Mouse (Mus musculus) lung, postnatal 0 days (tissue): ENCODE results near the gene Plekhg4. TPM values are rescaled to one million over a fixed set of nuclear protein-coding genes. Genes with fewer than 3 reads are reported as not detected.

ENCODE experiments used
- ATAC-seq: fragments of 200-750 bp; cut with Nextera tagmentation; 2 replicates; pipeline ENCODE4 v1.8.0; 2017; ENCODE audit warnings: moderate library complexity
- DNase-seq: peaks from one replicate; pipeline ENCODE4 v3.0.0-alpha.2; 2016; ENCODE audit warnings: low spot score
- H3K27ac ChIP-seq: fragments of 300-500 bp; sonication (generic); 2 replicates; pipeline ENCODE4 v1.5.1; 2014; ENCODE audit warnings: antibody characterized with exemption, mild to moderate bottlenecking, low read length, mixed read lengths
- H3K27me3 ChIP-seq: fragments of 300-500 bp; sonication (generic); replicated peaks from 2 replicates; pipeline ENCODE4 v1.6.1; 2014; ENCODE audit warnings: low read length, mixed read lengths; ENCODE audit not compliant: insufficient read depth
- H3K36me3 ChIP-seq: fragments of 300-500 bp; sonication (generic); 2 replicates; pipeline ENCODE4 v1.6.1; 2014; ENCODE audit warnings: low read length, mixed read lengths; ENCODE audit not compliant: insufficient read depth
- H3K4me1 ChIP-seq: fragments of 300-500 bp; sonication (generic); 2 replicates; pipeline ENCODE4 v1.6.1; 2014; ENCODE audit warnings: antibody characterized with exemption, low read depth, low read length, mixed read lengths; ENCODE audit not compliant: insufficient read depth
- H3K4me2 ChIP-seq: fragments of 300-500 bp; sonication (generic); replicated peaks from 2 replicates; pipeline ENCODE4 v1.6.1; 2014; ENCODE audit warnings: low read depth, mild to moderate bottlenecking, low read length, moderate library complexity, mixed read lengths
- H3K4me3 ChIP-seq: fragments of 300-500 bp; sonication (generic); 2 replicates; pipeline ENCODE4 v1.5.1; 2014; ENCODE audit warnings: low read depth, low read length
- H3K9ac ChIP-seq: fragments of 300-500 bp; sonication (generic); replicated peaks from 2 replicates; pipeline ENCODE4 v1.6.1; 2014; ENCODE audit warnings: low read depth, mild to moderate bottlenecking
- H3K9me3 ChIP-seq: fragments of 300-500 bp; sonication (generic); 2 replicates; pipeline ENCODE4 v1.6.1; 2016; ENCODE audit warnings: low read length, mixed read lengths
- CTCF ChIP-seq: IDR thresholded peaks from 2 replicates; pipeline ENCODE4 v1.5.1; 2016; ENCODE audit warnings: antibody characterized with exemption, mild to moderate bottlenecking
- EP300 ChIP-seq: IDR thresholded peaks from 2 replicates; pipeline ENCODE4 v1.6.1; 2016; ENCODE audit warnings: antibody characterized with exemption, mild to moderate bottlenecking, control low read depth
- WGBS: fragments of 180-500 bp; shearing (Covaris S2); extraction: QIAGEN DNeasy Blood & Tissue Kit; methylation state at CpG from one replicate; pipeline ENCODE4 v1.1.7; 2014; 5-methylcytosine and 5-hydroxymethylcytosine counted together
- polyA plus RNA-seq: library from polyadenylated mRNA; unstranded; fragments of >200 nt; fragmentation: Nextera tagmentation; extraction: Ambion mirVana; gene quantifications from 2 replicates; pipeline ENCODE4 v1.2.1, GENCODE M21; 2015

The Plekhg4 gene
- polyA plus RNA-seq, 1 experiment from 2014 or later = 0.20 TPM

- no peak for ATAC-seq
- DNase-seq = no peak
- Histone ChIP-seq H3K4me3 (no peak overlapping the region), H3K36me3 (peaks cover 78% of the 10 kb centered on the region), H3K9me3 (no peaks in the 10 kb centered on the region), H3K4me1 (no peaks in the 10 kb centered on the region), H3K4me2 (no peak overlapping the region), H3K9ac (no peak overlapping the region), H3K27ac (no peak overlapping the region), H3K27me3 (no peaks in the 10 kb centered on the region)
- 91% methylated on average over 9 of the region's 9 CpGs for WGBS
- TF ChIP-seq CTCF (no peak), EP300 (no peak)
Observed at GRCm38 (mm10) chr8:105331931-105332330, 41.1 kb upstream of the Plekhg4 start.

- Histone ChIP-seq H3K9me3 (no peaks in the 10 kb centered on the region), H3K36me3 (peaks cover 82% of the 10 kb centered on the region), H3K9ac (no peak overlapping the region), H3K4me2 (no peak overlapping the region), H3K4me1 (no peaks in the 10 kb centered on the region), H3K27ac (no peak overlapping the region), H3K27me3 (no peaks in the 10 kb centered on the region), H3K4me3 (no peak overlapping the region)
- ATAC-seq (no peak), DNase-seq (no peak)
- no peak for TF ChIP-seq CTCF
- TF ChIP-seq EP300 = no peak
- 33% methylated on average over 2 of the region's 2 CpGs for WGBS
Observed at GRCm38 (mm10) chr8:105332523-105332922, 40.6 kb upstream of the Plekhg4 start.

- DNase-seq (no peak), ATAC-seq (no peak)
- TF ChIP-seq CTCF (no peak), EP300 (no peak)
- no peak overlapping the region for H3K27ac ChIP-seq
- peaks cover 65% of the 10 kb centered on the region for H3K36me3 ChIP-seq
- WGBS = 80% methylated on average over 32 of the region's 32 CpGs
- H3K9me3 ChIP-seq = no peaks in the 10 kb centered on the region
- H3K4me3 ChIP-seq = no peak overlapping the region
- no peaks in the 10 kb centered on the region for H3K27me3 ChIP-seq
- H3K4me1 ChIP-seq = peaks cover 28% of the 10 kb centered on the region
- no peak overlapping the region for H3K4me2 ChIP-seq
- H3K9ac ChIP-seq = no peak overlapping the region
Observed at GRCm38 (mm10) chr8:105336373-105337130, 36.5 kb upstream of the Plekhg4 start.

- ATAC-seq (no peak), DNase-seq (peak; percentile 19)
- peaks cover 47% of the 10 kb centered on the region for H3K36me3 ChIP-seq
- 27% methylated on average over 4 of the region's 4 CpGs for WGBS
- H3K27ac ChIP-seq = peak overlapping the region; percentile 86
- H3K9me3 ChIP-seq = no peaks in the 10 kb centered on the region
- TF ChIP-seq CTCF (no peak), EP300 (no peak)
- H3K4me3 ChIP-seq = no peak overlapping the region
- peaks cover 40% of the 10 kb centered on the region for H3K4me1 ChIP-seq
- H3K9ac ChIP-seq = no peak overlapping the region
- H3K27me3 ChIP-seq = no peaks in the 10 kb centered on the region
- no peak overlapping the region for H3K4me2 ChIP-seq
Observed at GRCm38 (mm10) chr8:105338992-105339391, 34.1 kb upstream of the Plekhg4 start.

- Histone ChIP-seq H3K27me3 (no peaks in the 10 kb centered on the region), H3K4me1 (peaks cover 46% of the 10 kb centered on the region), H3K4me3 (no peak overlapping the region), H3K9me3 (no peaks in the 10 kb centered on the region), H3K9ac (no peak overlapping the region), H3K27ac (peak overlapping the region; percentile 86), H3K36me3 (peaks cover 37% of the 10 kb centered on the region; the same call in 1 of the 2 replicates), H3K4me2 (peak overlapping the region; percentile 36)
- ATAC-seq (peak; percentile 69), DNase-seq (peak; percentile 90)
- TF ChIP-seq EP300 (no peak; the same call in 1 of the 2 replicates), CTCF (no peak)
- 18% methylated on average over 6 of the region's 6 CpGs for WGBS
Observed at GRCm38 (mm10) chr8:105339886-105340635, 33.0 kb upstream of the Plekhg4 start.

GRCm38 (mm10) chr8:105341399-105341798 is 31.7 kb upstream of the Plekhg4 start:
- DNase-seq (peak; percentile 95), ATAC-seq (peak; percentile 65)
- peak overlapping the region; percentile 86 for H3K27ac ChIP-seq
- peaks cover 23% of the 10 kb centered on the region; the same call in 1 of the 2 replicates for H3K36me3 ChIP-seq
- 28% methylated on average over 8 of the region's 8 CpGs for WGBS
- peak; percentile 90 for TF ChIP-seq EP300
- TF ChIP-seq CTCF = no peak
- H3K27me3 ChIP-seq = no peaks in the 10 kb centered on the region
- no peaks in the 10 kb centered on the region for H3K9me3 ChIP-seq
- no peak overlapping the region for H3K4me2 ChIP-seq
- H3K4me3 ChIP-seq = no peak overlapping the region
- peaks cover 53% of the 10 kb centered on the region for H3K4me1 ChIP-seq
- no peak overlapping the region for H3K9ac ChIP-seq
